Mouse (Mus musculus): Measurements from ENCODE around the gene Folh1.
"Not testable (repeated sequence)": the region's sequence is repeated elsewhere in the genome, so short reads cannot be mapped to it uniquely, and the experiment has no call there.

DNA sequence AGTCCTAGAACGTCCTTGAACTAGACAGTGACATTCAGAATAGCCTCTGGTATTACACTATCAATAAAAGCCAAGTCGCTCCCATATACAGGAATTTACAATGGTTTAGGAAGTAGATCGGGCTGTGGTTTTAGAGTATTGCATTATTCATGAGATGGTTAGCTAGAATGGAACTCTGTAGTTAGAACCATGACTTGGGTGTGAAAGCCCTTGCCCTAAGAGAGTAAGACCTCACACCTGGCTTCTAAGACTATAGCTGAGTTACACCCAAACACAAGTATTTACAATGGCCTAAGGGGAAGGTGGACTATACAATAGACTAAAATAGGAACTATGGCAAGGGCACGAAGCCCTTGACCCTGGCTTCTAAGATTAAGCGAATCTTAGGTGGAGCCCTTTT is 39.5 kb upstream of the Folh1 start:
- not testable (repeated sequence) for TF ChIP-seq CTCF (IDR thresholded peaks at IDR 0.05; ENCODE audit: low read depth, low read length); POLR2A (IDR thresholded peaks at IDR 0.05; ENCODE audit: borderline replicate concordance, low read depth, low read length)

Measured in bone marrow macrophage, adult 2 months (primary cell).